Mouse (Mus musculus) G1E (cell line): ENCODE measurements around the gene Pacs2. TPM values are rescaled to one million over a fixed set of nuclear protein-coding genes. Genes with fewer than 3 reads are reported as not detected.

ENCODE experiments used
- ATAC-seq: 2 replicates; pipeline ENCODE4 v1.8.0; 2016; ENCODE audit warnings: mild to moderate bottlenecking; ENCODE audit not compliant: insufficient number of reproducible peaks, poor library complexity, low FRiP score, severe bottlenecking; ENCODE audit errors: extremely low read depth
- DNase-seq: peaks from one replicate; pipeline ENCODE4 v3.0.0; 2012; ENCODE audit warnings: low spot score
- H3K27me3 ChIP-seq: 2 replicates; pipeline ENCODE4 v1.6.1; 2012; ENCODE audit warnings: mild to moderate bottlenecking, low read length, inconsistent platforms; ENCODE audit not compliant: insufficient read depth
- H3K36me3 ChIP-seq: replicated peaks from 2 replicates; pipeline ENCODE3; 2012; ENCODE audit warnings: mild to moderate bottlenecking, inconsistent platforms
- H3K4me1 ChIP-seq: 2 replicates; pipeline ENCODE4 v1.6.1; 2012; ENCODE audit warnings: low read depth, low read length, inconsistent platforms, mixed read lengths; ENCODE audit not compliant: insufficient read depth
- H3K4me3 ChIP-seq: 2 replicates; pipeline ENCODE4 v1.5.1; 2012; ENCODE audit warnings: low read depth, mild to moderate bottlenecking, inconsistent platforms, low read length, moderate library complexity, mixed read lengths
- H3K9me3 ChIP-seq: replicated peaks from 2 replicates; pipeline ENCODE4 v1.6.1; 2012; ENCODE audit warnings: inconsistent platforms
- CTCF ChIP-seq: IDR thresholded peaks from 2 replicates; pipeline ENCODE4 v1.5.1; 2012; ENCODE audit warnings: low read depth, low read length, inconsistent platforms, mixed read lengths
- GATA1 ChIP-seq: IDR thresholded peaks from 2 replicates; pipeline ENCODE4 v1.6.1; 2012; ENCODE audit warnings: borderline replicate concordance, low read length, inconsistent platforms, mixed read lengths
- GATA2 ChIP-seq: IDR thresholded peaks from 2 replicates; pipeline ENCODE4 v1.6.1; 2012; ENCODE audit warnings: low read depth, low read length, inconsistent platforms, borderline replicate concordance
- POLR2AphosphoS5 ChIP-seq: IDR thresholded peaks from 2 replicates; pipeline ENCODE4 v1.6.1; 2012; ENCODE audit warnings: low read depth, low read length, inconsistent platforms; ENCODE audit not compliant: insufficient replicate concordance
- TAL1 ChIP-seq: conservative IDR thresholded peaks from 2 replicates; pipeline ENCODE4 v1.6.1; 2012; ENCODE audit warnings: low read depth, low read length, inconsistent platforms, mixed read lengths
- polyA plus RNA-seq: library from polyadenylated mRNA; stranded (reverse); fragments of >175 nt; gene quantifications from 2 replicates; pipeline ENCODE4 v1.2.3, GENCODE M21; 2012
- total RNA-seq, 2 experiments: library from RNA; stranded (forward) in 1 of 2; stranded (reverse) in 1 of 2; fragments of 200-1000 nt in 1 of 2; fragments of >200 nt in 1 of 2; fragmentation: Nextera tagmentation in 1 of 2; gene quantifications; 2 replicates each; pipeline ENCODE4 v1.2.3; 2014 to 2017

The Pacs2 gene
- total and polyA plus RNA-seq, 3 experiments = 17.0 to 47.0 (median 21.1) TPM

- H3K27me3 ChIP-seq = peaks cover 20% of the 10 kb centered on the region
These were observed 60.8 kb downstream of the Pacs2 start for GRCm38 (mm10) chr12:113075063-113075454.

GRCm38 (mm10) chr12:113075486-113075885 lies 61.2 kb downstream of the Pacs2 start:
- H3K4me3 ChIP-seq = no peak overlapping the region
- TF ChIP-seq TAL1 = no peak
- no peak for TF ChIP-seq GATA2
- TF ChIP-seq GATA1 = no peak
- no peak for TF ChIP-seq POLR2AphosphoS5
- no peak for TF ChIP-seq CTCF

More at GRCm38 (mm10) chr12:113075063-113075454, 60.8 kb downstream of the Pacs2 start:
- ATAC-seq = peak; percentile 91
- peaks cover 12% of the 10 kb centered on the region for H3K4me1 ChIP-seq
- peak; percentile 92 for DNase-seq
- TF ChIP-seq CTCF (peak; percentile 97; the same call in 1 of the 2 replicates), GATA1 (no peak), TAL1 (no peak), GATA2 (no peak), POLR2AphosphoS5 (no peak)
- H3K4me3 ChIP-seq = no peak overlapping the region
- no peaks in the 10 kb centered on the region for H3K9me3 ChIP-seq
- H3K36me3 ChIP-seq = peaks cover 23% of the 10 kb centered on the region

DNA sequence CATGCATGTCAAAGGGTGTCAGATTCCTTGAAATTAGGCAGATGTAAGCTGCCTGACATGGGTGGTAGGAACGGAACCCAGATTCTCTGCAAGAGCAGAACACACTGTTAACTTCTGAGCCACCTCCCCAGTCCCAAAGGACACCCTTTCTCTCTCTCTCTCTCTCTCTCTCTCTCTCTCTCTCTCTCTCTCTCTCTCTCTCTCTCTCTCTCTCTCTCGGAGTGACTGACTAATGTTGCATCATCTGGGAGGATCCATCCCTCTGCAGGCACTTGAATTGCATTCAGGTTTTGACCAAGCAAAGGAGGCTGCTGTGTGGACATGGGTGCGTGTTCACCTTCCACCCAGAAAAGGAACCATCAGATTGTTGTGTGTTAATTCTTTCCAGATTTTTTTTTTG lies 73.0 kb downstream of the Pacs2 start:
- no peak for DNase-seq
- Histone ChIP-seq H3K4me3 (no peak overlapping the region), H3K4me1 (no peaks in the 10 kb centered on the region), H3K27me3 (peaks cover 90% of the 10 kb centered on the region), H3K9me3 (no peaks in the 10 kb centered on the region), H3K36me3 (no peaks in the 10 kb centered on the region)
- TF ChIP-seq GATA1 = no peak
- TF ChIP-seq POLR2AphosphoS5 = no peak
- TF ChIP-seq GATA2 = no peak
- no peak for TF ChIP-seq CTCF
- no peak for TF ChIP-seq TAL1
- no peak for ATAC-seq

More at GRCm38 (mm10) chr12:113075486-113075885, 61.2 kb downstream of the Pacs2 start:
- DNase-seq (no peak), ATAC-seq (no peak)
- Histone ChIP-seq H3K27me3 (peaks cover 23% of the 10 kb centered on the region), H3K9me3 (no peaks in the 10 kb centered on the region), H3K4me1 (peaks cover 12% of the 10 kb centered on the region), H3K36me3 (peaks cover 19% of the 10 kb centered on the region)

DNA sequence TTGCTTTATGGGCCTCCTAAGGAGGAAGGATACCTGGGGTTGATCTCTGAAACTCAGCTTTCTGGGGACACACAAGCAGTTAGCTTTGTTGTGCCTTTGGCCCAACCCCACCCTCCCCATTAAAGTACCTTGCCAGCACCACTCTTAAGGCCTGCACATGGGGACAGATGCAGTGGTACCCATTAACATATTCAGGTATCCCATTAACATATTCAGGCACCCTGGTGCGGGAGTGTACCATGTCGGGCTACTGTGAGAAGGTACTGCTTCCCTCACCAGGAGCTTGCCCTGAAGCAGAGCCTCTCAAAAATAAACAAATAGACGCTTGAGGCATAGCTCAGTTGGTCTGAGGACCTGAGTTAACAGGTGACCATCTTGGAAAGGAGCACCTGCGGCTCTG lies 73.7 kb downstream of the Pacs2 start:
- Histone ChIP-seq H3K36me3 (no peaks in the 10 kb centered on the region), H3K9me3 (no peaks in the 10 kb centered on the region), H3K4me3 (no peak overlapping the region), H3K4me1 (no peaks in the 10 kb centered on the region), H3K27me3 (peaks cover 92% of the 10 kb centered on the region)
- DNase-seq = no peak
- TF ChIP-seq GATA1 = no peak
- TF ChIP-seq CTCF = no peak
- no peak for TF ChIP-seq GATA2
- no peak for ATAC-seq

- H3K9me3 ChIP-seq = no peaks in the 10 kb centered on the region
- H3K36me3 ChIP-seq = no peaks in the 10 kb centered on the region
- H3K4me3 ChIP-seq = no peak overlapping the region
- no peaks in the 10 kb centered on the region for H3K4me1 ChIP-seq
- DNase-seq (no peak), ATAC-seq (no peak)
- H3K27me3 ChIP-seq = peaks cover 83% of the 10 kb centered on the region
- no peak for TF ChIP-seq GATA2
- no peak for TF ChIP-seq CTCF
These were observed 74.8 kb downstream of the Pacs2 start for GRCm38 (mm10) chr12:113089107-113089506.

- Histone ChIP-seq H3K4me1 (no peaks in the 10 kb centered on the region), H3K27me3 (peaks cover 77% of the 10 kb centered on the region), H3K36me3 (no peaks in the 10 kb centered on the region), H3K9me3 (no peaks in the 10 kb centered on the region), H3K4me3 (no peak overlapping the region)
- no peak for DNase-seq
- ATAC-seq = no peak
- TF ChIP-seq GATA2 (no peak), GATA1 (no peak), CTCF (no peak), POLR2AphosphoS5 (no peak), TAL1 (no peak)
These were observed 75.7 kb downstream of the Pacs2 start for GRCm38 (mm10) chr12:113090053-113090452.

DNA sequence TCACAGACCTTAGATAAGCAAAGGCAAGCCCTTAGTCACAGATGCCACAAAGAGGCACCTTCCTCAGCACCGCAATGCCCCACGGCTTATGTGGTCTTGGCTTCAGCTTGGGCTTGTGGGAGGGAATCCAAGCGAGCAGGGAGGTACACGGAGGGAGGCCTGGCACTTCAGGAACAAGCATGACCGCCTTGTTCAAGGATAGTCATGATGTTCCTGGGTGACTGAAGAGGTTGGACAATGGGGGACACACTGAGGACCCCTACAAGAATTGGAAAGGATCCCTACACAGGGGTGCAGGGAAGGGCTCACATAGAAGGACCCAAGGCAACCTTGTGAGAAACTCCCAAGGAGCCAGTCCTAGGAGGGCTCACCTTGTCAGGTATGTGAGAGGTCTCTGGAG lies 82.7 kb downstream of the Pacs2 start:
- TF ChIP-seq POLR2AphosphoS5 (no peak), TAL1 (no peak), GATA1 (no peak), GATA2 (no peak), CTCF (no peak)
- Histone ChIP-seq H3K4me1 (peaks cover 44% of the 10 kb centered on the region), H3K4me3 (peak overlapping the region; percentile 78; the same call in 1 of the 2 replicates), H3K9me3 (no peaks in the 10 kb centered on the region), H3K36me3 (peaks cover 32% of the 10 kb centered on the region), H3K27me3 (peaks cover 35% of the 10 kb centered on the region)
- no peak for ATAC-seq
- no peak for DNase-seq
